Mouse (Mus musculus): ENCODE data around the gene Sema3f. TPM values are rescaled to one million over a fixed set of nuclear protein-coding genes. Genes with fewer than 3 reads are reported as not detected.

Gene Sema3f
- polyA plus RNA-seq, 1 experiment = 30.7 TPM

- H3K4me3 ChIP-seq (ENCODE audit: low read depth, low read length) = peak overlapping the region; percentile 58; the same call in 1 of the 2 replicates
- no peaks in the 10 kb centered on the region for H3K27me3 ChIP-seq (ENCODE audit: control insufficient read depth, insufficient read depth, low read length)
- no peaks in the 10 kb centered on the region for H3K36me3 ChIP-seq (ENCODE audit: control insufficient read depth, insufficient read depth, low read length)
- H3K4me1 ChIP-seq (ENCODE audit: control insufficient read depth, insufficient read depth, insufficient read length, low read length) = peaks cover 3% of the 10 kb centered on the region; the same call in 1 of the 2 replicates
- H3K27ac ChIP-seq (ENCODE audit: insufficient read depth, low read depth, low read length) = peak overlapping the region; percentile 52
- WGBS = 23% methylated on average over 7 of the region's 7 CpGs
- TF ChIP-seq POLR2A (IDR thresholded peaks at IDR 0.05; ENCODE audit: low read depth, low read length) = no peak
- no peak for TF ChIP-seq CTCF (IDR thresholded peaks at IDR 0.05; ENCODE audit: extremely low read depth, insufficient read length, insufficient replicate concordance, low read depth, low read length)
Measured at GRCm38 (mm10) chr9:107645153-107645510, 65.1 kb downstream of the Sema3f start.

- WGBS = 3% methylated on average over 35 of the region's 35 CpGs
- H3K4me3 ChIP-seq (ENCODE audit: low read depth, low read length) = peak overlapping the region; percentile 58
- peak overlapping the region; percentile 52 for H3K27ac ChIP-seq (ENCODE audit: insufficient read depth, low read depth, low read length)
- H3K27me3 ChIP-seq (ENCODE audit: control insufficient read depth, insufficient read depth, low read length) = no peaks in the 10 kb centered on the region
- no peaks in the 10 kb centered on the region for H3K36me3 ChIP-seq (ENCODE audit: control insufficient read depth, insufficient read depth, low read length)
- TF ChIP-seq CTCF (IDR thresholded peaks at IDR 0.05; ENCODE audit: extremely low read depth, insufficient read length, insufficient replicate concordance, low read depth, low read length) (peak; percentile 96), POLR2A (IDR thresholded peaks at IDR 0.05; ENCODE audit: low read depth, low read length) (peak; percentile 37; the same call in 1 of the 2 replicates)
- peaks cover 3% of the 10 kb centered on the region; the same call in 1 of the 2 replicates for H3K4me1 ChIP-seq (ENCODE audit: control insufficient read depth, insufficient read depth, insufficient read length, low read length)
Measured at GRCm38 (mm10) chr9:107644495-107645152, 65.7 kb downstream of the Sema3f start.

DNA sequence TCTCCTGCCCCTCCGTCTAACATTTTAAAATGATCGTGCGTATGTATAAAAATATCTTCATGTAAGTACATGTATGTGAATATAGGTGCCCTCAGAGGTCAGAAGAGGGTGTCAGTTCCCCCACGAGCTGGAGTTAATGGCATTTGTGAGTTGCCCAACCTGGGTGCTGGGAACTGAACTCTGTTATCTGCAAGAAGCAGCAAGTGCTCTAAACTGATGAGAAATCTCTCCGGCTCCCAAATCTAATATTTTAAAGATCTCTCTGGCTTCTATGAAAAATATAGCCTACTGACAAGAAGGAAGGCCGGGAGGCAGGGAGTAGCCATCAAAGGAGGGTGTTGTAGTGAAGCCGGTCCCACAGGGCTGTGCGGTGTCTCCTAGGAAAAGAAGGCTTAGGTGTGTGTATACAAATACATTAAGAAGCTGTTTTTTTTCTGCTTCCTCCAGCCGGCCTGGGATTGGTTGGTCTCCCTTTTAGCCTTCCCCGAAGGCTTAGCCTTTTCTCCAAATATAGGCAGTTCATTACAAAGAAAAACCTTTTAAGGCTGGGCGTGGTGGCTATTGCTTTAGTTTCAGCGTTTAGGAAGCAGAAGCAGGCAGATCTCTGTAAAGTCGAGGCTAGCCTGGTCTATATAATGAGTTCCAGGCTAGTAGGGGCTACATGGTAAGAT is 66.6 kb downstream of the Sema3f start:
- TF ChIP-seq POLR2A (IDR thresholded peaks at IDR 0.05; ENCODE audit: low read depth, low read length) = no peak
- no peak for TF ChIP-seq CTCF (IDR thresholded peaks at IDR 0.05; ENCODE audit: extremely low read depth, insufficient read length, insufficient replicate concordance, low read depth, low read length)
- H3K4me3 ChIP-seq (ENCODE audit: low read depth, low read length) = no peak overlapping the region
- no peaks in the 10 kb centered on the region for H3K27me3 ChIP-seq (ENCODE audit: control insufficient read depth, insufficient read depth, low read length)
- no peak overlapping the region for H3K27ac ChIP-seq (ENCODE audit: insufficient read depth, low read depth, low read length)
- 91% methylated on average over 13 of the region's 13 CpGs for WGBS
- peaks cover 3% of the 10 kb centered on the region; the same call in 1 of the 2 replicates for H3K4me1 ChIP-seq (ENCODE audit: control insufficient read depth, insufficient read depth, insufficient read length, low read length)
- H3K36me3 ChIP-seq (ENCODE audit: control insufficient read depth, insufficient read depth, low read length) = no peaks in the 10 kb centered on the region

DNA sequence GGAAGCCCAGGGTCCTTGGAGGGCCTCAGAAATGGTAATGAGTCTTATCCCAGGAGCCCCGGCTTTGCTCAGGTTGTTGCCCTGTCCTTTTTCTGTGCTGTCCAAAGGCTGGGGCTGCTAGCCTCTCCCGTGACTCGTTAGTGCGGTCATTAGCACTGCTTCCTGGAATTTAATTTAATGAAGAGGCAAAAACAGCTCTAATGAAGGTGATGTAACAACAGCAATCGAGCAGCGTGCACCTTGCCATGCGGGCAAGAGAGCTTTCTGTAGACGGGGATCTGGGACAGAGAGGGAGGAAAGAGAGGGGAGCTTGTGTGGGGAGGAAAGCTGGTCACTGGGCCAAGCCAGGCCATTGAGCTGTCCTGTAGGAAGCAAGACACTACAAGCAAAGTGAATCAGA is 68.6 kb downstream of the Sema3f start:
- H3K4me1 ChIP-seq (ENCODE audit: control insufficient read depth, insufficient read depth, insufficient read length, low read length) = peaks cover 3% of the 10 kb centered on the region; the same call in 1 of the 2 replicates
- WGBS = 83% methylated on average over 8 of the region's 8 CpGs
- TF ChIP-seq CTCF (IDR thresholded peaks at IDR 0.05; ENCODE audit: extremely low read depth, insufficient read length, insufficient replicate concordance, low read depth, low read length) (no peak), POLR2A (IDR thresholded peaks at IDR 0.05; ENCODE audit: low read depth, low read length) (no peak)
- no peaks in the 10 kb centered on the region for H3K27me3 ChIP-seq (ENCODE audit: control insufficient read depth, insufficient read depth, low read length)
- no peaks in the 10 kb centered on the region for H3K36me3 ChIP-seq (ENCODE audit: control insufficient read depth, insufficient read depth, low read length)
- H3K27ac ChIP-seq (ENCODE audit: insufficient read depth, low read depth, low read length) = no peak overlapping the region
- H3K4me3 ChIP-seq (ENCODE audit: low read depth, low read length) = no peak overlapping the region

- Histone ChIP-seq H3K27ac (ENCODE audit: insufficient read depth, low read depth, low read length) (no peak overlapping the region), H3K36me3 (ENCODE audit: control insufficient read depth, insufficient read depth, low read length) (no peaks in the 10 kb centered on the region), H3K27me3 (ENCODE audit: control insufficient read depth, insufficient read depth, low read length) (no peaks in the 10 kb centered on the region), H3K4me3 (ENCODE audit: low read depth, low read length) (no peak overlapping the region), H3K4me1 (ENCODE audit: control insufficient read depth, insufficient read depth, insufficient read length, low read length) (peaks cover 6% of the 10 kb centered on the region; the same call in 1 of the 2 replicates)
- 61% methylated on average over 8 of the region's 8 CpGs for WGBS
- TF ChIP-seq CTCF (IDR thresholded peaks at IDR 0.05; ENCODE audit: extremely low read depth, insufficient read length, insufficient replicate concordance, low read depth, low read length) (no peak), POLR2A (IDR thresholded peaks at IDR 0.05; ENCODE audit: low read depth, low read length) (no peak)
Measured at GRCm38 (mm10) chr9:107640257-107640772, 70.0 kb downstream of the Sema3f start.

DNA sequence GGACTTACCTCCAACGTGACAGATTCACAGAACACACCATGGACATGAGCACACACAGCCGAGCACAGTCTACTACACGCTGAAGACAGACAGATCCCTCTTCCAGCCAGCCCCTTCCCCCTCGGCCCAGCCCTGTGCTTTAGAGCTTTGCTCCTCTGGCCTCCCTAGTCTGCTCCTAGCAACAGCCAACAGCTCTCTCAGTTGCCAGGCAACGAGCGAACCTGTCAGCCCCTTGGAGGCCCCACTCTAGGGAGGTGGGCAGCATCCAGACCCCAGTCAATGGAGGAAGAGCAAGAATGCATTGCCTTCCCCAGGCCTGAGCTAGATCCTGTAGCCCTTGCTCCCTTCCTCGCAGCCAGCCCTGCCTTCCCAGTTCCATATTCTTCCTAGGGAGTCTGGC is 73.2 kb downstream of the Sema3f start:
- TF ChIP-seq POLR2A (IDR thresholded peaks at IDR 0.05; ENCODE audit: low read depth, low read length) = no peak
- H3K27ac ChIP-seq (ENCODE audit: insufficient read depth, low read depth, low read length) = no peak overlapping the region
- H3K36me3 ChIP-seq (ENCODE audit: control insufficient read depth, insufficient read depth, low read length) = no peaks in the 10 kb centered on the region
- H3K4me1 ChIP-seq (ENCODE audit: control insufficient read depth, insufficient read depth, insufficient read length, low read length) = peaks cover 9% of the 10 kb centered on the region
- no peaks in the 10 kb centered on the region for H3K27me3 ChIP-seq (ENCODE audit: control insufficient read depth, insufficient read depth, low read length)
- 83% methylated on average over 7 of the region's 7 CpGs for WGBS
- H3K4me3 ChIP-seq (ENCODE audit: low read depth, low read length) = no peak overlapping the region

Measured in small intestine, adult 2 months (tissue).